Mouse (Mus musculus) frontal cortex, adult 2 months (tissue): ENCODE measurements around the gene Rpl23a. TPM values are rescaled to one million over a fixed set of nuclear protein-coding genes. Genes with fewer than 3 reads are reported as not detected.
"Not testable (repeated sequence)": the region's sequence is repeated elsewhere in the genome, so short reads cannot be mapped to it uniquely, and the experiment has no call there.

Experiments
- DNase-seq, 2 experiments: peaks; one replicate each; pipeline ENCODE4 v3.0.0; 2022; ENCODE audit warnings: low spot score in 1 of 2; ENCODE audit errors: extremely low spot score in 1 of 2
- polyA plus RNA-seq: library from polyadenylated mRNA; depleted of rRNA; stranded (reverse); fragments of >200 nt; gene quantifications from 2 replicates; pipeline ENCODE4 v1.2.3, GENCODE M21; 2012

Rpl23a gene
- polyA plus RNA-seq, 1 experiment: 1,050 TPM

DNA sequence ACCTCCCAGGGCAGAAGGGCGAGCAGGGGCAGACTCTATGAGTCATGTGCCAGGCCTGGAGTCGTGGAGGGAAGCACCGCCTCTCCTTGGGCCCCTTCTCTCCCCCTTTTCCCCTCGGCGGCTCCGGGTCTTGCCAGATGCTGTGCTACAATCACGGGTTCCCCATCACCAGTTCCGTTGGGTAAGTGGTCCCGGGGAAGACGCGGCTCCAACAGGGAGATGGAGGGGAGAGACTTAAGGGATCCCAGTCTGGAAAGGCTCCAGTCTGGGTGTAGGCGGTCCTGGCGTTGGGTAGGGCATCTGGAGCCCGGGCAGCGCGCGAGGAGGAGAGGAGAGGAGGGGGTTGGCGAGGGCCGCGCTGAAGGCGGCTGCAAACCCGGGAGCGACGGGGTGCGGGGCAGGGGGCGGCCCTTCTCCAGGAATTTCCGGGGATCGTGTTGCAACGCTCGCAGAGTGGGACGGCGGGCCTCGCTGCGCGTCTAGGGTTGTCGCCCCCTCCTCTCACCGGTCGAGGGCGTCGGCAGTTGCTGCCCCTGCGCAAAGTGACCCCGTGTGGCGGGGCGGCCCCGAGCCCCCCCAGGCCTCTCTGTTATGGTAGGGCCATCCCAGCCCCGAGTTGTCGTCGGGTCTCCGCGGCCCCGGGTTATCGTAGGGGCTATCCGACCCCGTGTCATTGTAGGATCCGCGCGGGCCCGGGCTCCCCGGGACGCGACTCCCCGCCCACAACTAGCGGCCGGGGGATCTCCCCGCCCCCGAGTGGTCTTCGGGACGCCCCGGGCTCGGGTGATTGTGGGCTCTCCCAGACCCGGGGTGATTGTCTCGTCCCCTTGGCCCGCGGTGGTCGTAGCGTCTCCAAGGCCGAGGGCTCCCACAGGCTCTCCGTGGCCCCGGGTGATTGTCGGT, 5.2 kb upstream of the Rpl23a start, which contains the start of gene Rab34:
Gene Rab34, plus strand, starts transcription at position 100 of the 903 bp plus-strand sequence.
- DNase-seq: peak in 1 of 2 experiments; percentile 70

- not testable (repeated sequence) for DNase-seq
Observed at GRCm38 (mm10) chr11:78184702-78185101, 1.3 kb upstream of the Rpl23a start.

GRCm38 (mm10) chr11:78183884-78184514, 615 bp upstream of the Rpl23a start:
- no peak for DNase-seq

DNA sequence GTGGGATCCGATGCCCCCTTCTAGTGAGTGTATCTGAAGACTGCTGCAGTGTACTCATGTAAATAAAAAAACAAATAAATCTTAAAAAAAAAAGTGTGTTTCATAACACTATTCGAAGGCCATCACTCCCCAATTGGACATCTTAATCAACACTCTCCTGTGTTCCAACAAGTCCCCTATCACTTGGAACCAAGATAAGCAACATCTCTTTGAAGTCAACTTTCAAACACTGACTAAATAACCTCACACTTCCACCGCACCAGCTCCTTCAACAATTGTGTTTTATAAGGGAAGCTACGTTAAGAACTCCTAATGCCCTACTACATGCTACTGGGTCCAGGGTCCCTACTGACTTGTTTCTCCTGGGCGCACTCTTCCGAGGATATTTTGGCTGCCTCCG, 934 bp downstream of the Rpl23a start:
- DNase-seq: no peak

GRCm38 (mm10) chr11:78181830-78182357, 1.5 kb downstream of the Rpl23a start:
- DNase-seq: no peak

- no peak for DNase-seq
Observed at GRCm38 (mm10) chr11:78180081-78180761, 3.2 kb downstream of the Rpl23a start.

DNA sequence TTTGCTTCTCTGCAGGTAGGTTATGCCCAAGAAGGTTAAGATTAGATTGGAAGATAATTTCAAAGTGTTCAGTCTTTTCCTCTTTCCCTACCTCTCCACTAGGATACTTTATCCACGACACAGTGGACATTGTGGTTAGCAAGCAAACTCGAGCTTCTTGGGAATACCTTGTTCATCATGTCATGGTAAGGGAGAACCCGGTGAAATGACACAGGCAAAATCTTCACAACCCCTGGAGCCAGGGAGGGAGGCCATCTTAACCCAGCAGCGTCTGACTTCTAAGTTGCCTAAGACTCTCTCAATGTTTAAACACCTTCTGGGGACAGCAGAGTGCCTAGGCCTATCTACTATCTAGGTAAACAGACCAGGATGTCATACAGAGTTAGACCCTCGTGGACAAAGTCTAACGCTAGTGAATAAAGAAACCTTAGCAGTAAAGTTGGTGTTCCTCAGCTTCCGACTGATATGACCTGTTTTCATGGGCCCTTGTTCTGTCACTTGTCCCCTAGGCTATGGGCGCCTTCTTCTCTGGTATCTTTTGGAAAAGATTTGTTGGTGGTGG, 3.9 kb downstream of the Rpl23a start:
- DNase-seq: no peak

GRCm38 (mm10) chr11:78178859-78179437, 4.4 kb downstream of the Rpl23a start:
- DNase-seq: no peak

GRCm38 (mm10) chr11:78177903-78178858, 5.2 kb downstream of the Rpl23a start:
- peak; percentile 87 to 97 for DNase-seq

GRCm38 (mm10) chr11:78177437-78177836, 5.9 kb downstream of the Rpl23a start:
- no peak for DNase-seq

GRCm38 (mm10) chr11:78176905-78177331, 6.5 kb downstream of the Rpl23a start:
- DNase-seq: no peak

- DNase-seq: peak in 1 of 2 experiments; percentile 81
Observed at GRCm38 (mm10) chr11:78176402-78176862, 7.0 kb downstream of the Rpl23a start, which contains the start of the genes Nek8 and Tlcd1. Gene Nek8 (minus strand): TSS chr11:78176675. Gene Tlcd1 (plus strand): TSS chr11:78176711.

DNA sequence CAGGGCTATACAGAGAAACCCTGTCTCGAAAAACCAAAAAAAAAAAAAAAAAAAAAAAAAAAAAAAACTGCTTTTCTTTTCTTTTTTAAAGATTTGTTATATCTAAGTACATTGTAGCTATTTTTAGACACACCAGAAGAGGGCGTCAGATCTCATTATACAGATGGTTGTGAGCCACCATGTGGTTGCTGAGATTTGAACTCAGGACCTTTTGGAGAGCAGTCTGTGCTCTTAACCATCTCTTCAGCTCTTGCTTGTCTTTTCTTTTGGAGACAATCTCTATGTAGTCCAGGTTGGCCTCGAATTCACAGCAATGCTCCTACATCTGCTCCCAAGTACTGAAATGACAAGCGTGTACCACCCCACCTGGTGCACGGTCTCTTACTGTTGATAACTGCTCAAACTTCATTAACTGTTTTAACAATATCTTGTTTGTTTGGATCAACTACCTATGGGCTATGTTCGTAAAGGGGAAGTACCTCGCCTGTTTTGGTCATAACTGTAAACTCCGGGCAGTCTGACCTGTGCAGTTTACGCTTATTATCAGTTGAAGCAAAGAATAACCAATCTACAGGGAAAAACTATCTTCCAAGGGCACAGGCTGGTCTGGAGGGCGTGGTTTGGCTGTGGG, 7.5 kb downstream of the Rpl23a start:
- no peak for DNase-seq

GRCm38 (mm10) chr11:78174506-78174905, 8.9 kb downstream of the Rpl23a start:
- no peak for DNase-seq

GRCm38 (mm10) chr11:78172748-78173383, 10.5 kb downstream of the Rpl23a start:
- DNase-seq: no peak

GRCm38 (mm10) chr11:78172034-78172747, 11.2 kb downstream of the Rpl23a start:
- DNase-seq: no peak

- no peak for DNase-seq
Observed at GRCm38 (mm10) chr11:78171328-78171727, 12.1 kb downstream of the Rpl23a start.
